Mouse (Mus musculus) right cerebral cortex, postnatal 10 days (tissue): ENCODE data around the gene Mfge8.

ENCODE experiments used
- DNase-seq, 2 experiments: peaks; one replicate each; pipeline ENCODE4 v3.0.0; 2021; ENCODE audit warnings: low spot score in 2 of 2

Gene Mfge8

DNA sequence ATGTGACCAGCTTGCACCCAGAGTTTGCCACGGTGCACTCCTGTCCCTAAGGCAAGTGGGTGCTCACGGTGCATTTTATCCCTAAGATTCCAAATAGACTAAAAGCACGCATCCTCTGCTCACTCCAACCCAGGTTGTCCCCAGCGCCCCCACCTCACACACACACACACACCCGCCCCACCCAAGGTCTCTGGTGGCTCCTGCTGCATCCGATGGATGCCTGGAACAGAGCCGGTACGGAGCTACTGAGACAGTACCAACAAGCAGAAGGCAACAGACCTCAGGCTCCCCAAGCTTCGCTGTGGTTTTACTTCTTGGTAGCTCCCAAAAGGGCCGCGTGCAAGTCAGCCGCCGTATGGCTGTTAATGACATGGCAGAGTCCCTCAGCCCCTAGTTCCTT is 18.5 kb downstream of the Mfge8 start:
- DNase-seq = no peak

DNA sequence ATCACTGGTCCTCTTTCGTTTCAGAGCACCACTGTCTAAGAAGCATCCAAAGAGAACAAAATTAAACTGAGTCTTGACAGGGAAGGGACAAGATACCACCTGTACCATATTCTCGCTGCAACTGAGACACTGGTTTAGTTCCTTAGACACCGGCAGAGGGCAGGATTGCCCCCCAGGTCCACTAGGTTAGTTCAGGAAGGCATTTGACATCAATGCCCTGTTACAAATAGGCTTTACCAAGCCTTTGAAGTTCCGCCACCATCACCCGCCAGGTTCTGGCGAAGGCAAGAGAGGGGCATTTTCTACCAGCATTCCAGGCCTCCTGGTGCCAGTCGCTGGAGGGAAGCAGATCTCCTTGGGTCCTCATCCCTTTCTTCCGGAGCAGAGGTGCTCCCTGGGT is 19.0 kb downstream of the Mfge8 start:
- DNase-seq = no peak

DNA sequence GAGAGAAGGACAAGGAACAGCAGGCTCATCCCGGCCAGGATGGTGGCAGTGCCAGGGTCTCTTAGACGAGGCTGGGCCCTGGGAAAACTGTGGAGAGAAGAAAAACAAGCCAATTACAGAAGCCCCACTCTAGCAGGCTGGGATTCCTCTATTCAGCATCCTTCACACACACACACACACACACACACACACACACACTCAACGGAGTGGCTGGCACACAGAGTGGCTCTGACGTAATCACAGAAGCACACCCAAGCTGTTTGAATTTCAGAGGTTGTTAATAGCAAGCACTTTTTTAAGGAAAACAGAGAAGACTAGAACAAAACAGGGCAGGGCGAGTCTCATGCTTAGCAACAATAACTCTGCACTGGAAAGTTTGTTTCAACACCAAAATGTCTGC is 25.4 kb downstream of the Mfge8 start:
- DNase-seq = peak; percentile 72 to 80

GRCm38 (mm10) chr7:79113848-79114247 is 35.0 kb downstream of the Mfge8 start:
- no peak for DNase-seq

GRCm38 (mm10) chr7:79096492-79096891 is 52.4 kb downstream of the Mfge8 start:
- no peak for DNase-seq

GRCm38 (mm10) chr7:79089111-79089510 is 59.7 kb downstream of the Mfge8 start:
- peak in 1 of 2 experiments; percentile 46 for DNase-seq
